Mouse (Mus musculus): ENCODE results near the gene Zcchc7.

DNA sequence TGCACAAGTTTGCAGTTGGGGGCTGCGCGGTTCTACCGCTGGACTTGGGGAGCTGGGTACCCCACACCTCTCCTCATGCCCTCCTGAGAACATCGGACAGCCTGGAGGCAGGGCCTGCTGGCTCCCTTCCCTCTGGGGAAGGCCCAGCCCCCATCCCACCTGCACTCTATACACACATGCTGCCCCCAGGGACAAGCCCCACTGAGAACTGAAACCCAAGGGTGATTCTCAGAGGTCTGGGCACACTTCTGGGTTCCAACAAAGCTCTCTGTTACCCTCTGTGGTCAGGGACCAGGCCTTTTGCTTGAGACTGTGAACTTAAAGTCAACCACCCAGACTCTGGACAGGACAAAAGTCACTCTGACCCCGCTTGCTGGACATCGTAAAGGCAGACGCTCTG is 214.4 kb downstream of the Zcchc7 start:
- TF ChIP-seq POLR2A (IDR thresholded peaks at IDR 0.05; ENCODE audit: insufficient read depth, low read length), result no peak
- no peak for TF ChIP-seq CTCF (IDR thresholded peaks at IDR 0.05; ENCODE audit: low read depth, low read length)
- no peak for TF ChIP-seq EP300 (IDR thresholded peaks at IDR 0.05; ENCODE audit: insufficient read depth, low read depth, low read length)

All from ES-Bruce4 (cell line).